Mouse (Mus musculus) small intestine, adult 2 months (tissue): Measurements from ENCODE around the gene Gsdme. TPM values are rescaled to one million over a fixed set of nuclear protein-coding genes. Genes with fewer than 3 reads are reported as not detected.

Experiments
- H3K27ac ChIP-seq: fragments of 200-500 bp; 2 replicates; pipeline ENCODE4 v1.5.1; 2012; ENCODE audit warnings: low read depth, low read length, control low read depth, inconsistent platforms; ENCODE audit not compliant: insufficient read depth
- H3K27me3 ChIP-seq: fragments of 200-500 bp; 2 replicates; pipeline ENCODE4 v1.6.1; 2012; ENCODE audit warnings: mild to moderate bottlenecking, moderate library complexity, low read length, inconsistent platforms; ENCODE audit not compliant: control insufficient read depth, insufficient read depth
- H3K36me3 ChIP-seq: fragments of 200-500 bp; 2 replicates; pipeline ENCODE4 v1.6.1; 2012; ENCODE audit warnings: mild to moderate bottlenecking, low read length, control low read depth, inconsistent platforms; ENCODE audit not compliant: control insufficient read depth, insufficient read depth
- H3K4me1 ChIP-seq: fragments of 200-500 bp; 2 replicates; pipeline ENCODE4 v1.6.1; 2012; ENCODE audit warnings: low read length, inconsistent platforms, mixed read lengths; ENCODE audit not compliant: control insufficient read depth, insufficient read depth, insufficient read length
- H3K4me3 ChIP-seq: fragments of 200-500 bp; 2 replicates; pipeline ENCODE4 v1.5.1; 2012; ENCODE audit warnings: low read depth, mild to moderate bottlenecking, control low read depth, inconsistent platforms, low read length, moderate library complexity
- CTCF ChIP-seq: fragments of 200-500 bp; IDR thresholded peaks from 2 replicates; pipeline ENCODE4 v1.5.1; 2012; ENCODE audit warnings: low read depth, mild to moderate bottlenecking, control low read depth, inconsistent platforms, low read length, moderate library complexity, mixed read lengths; ENCODE audit not compliant: insufficient replicate concordance, insufficient read length; ENCODE audit errors: extremely low read depth
- POLR2A ChIP-seq: fragments of 200-500 bp; IDR thresholded peaks from 2 replicates; pipeline ENCODE4 v1.6.1; 2012; ENCODE audit warnings: low read depth, mild to moderate bottlenecking, control low read depth, inconsistent platforms, low read length, moderate library complexity
- WGBS: fragments of 180-500 bp; shearing (Covaris S2); methylation state at CpG from one replicate; pipeline ENCODE4 v1.1.7; 2018; 5-methylcytosine and 5-hydroxymethylcytosine counted together
- polyA plus RNA-seq: library from polyadenylated mRNA; depleted of rRNA; stranded (reverse); fragments of >200 nt; gene quantifications from 2 replicates; pipeline ENCODE4 v1.2.3, GENCODE M21; 2012

Gsdme gene
- polyA plus RNA-seq, 1 experiment = 27.8 TPM

- H3K4me1 ChIP-seq = peaks cover 14% of the 10 kb centered on the region
- WGBS = 60% methylated on average over 2 of the region's 2 CpGs
- H3K4me3 ChIP-seq = no peak overlapping the region
- H3K27me3 ChIP-seq = no peaks in the 10 kb centered on the region
- no peak overlapping the region for H3K27ac ChIP-seq
- no peak for TF ChIP-seq CTCF
- TF ChIP-seq POLR2A = no peak
- H3K36me3 ChIP-seq = peaks cover 8% of the 10 kb centered on the region; the same call in 1 of the 2 replicates
These were observed 16.3 kb downstream of the Gsdme start for GRCm38 (mm10) chr6:50247356-50247755.

- Histone ChIP-seq H3K27ac (peak overlapping the region; percentile 36), H3K4me1 (peaks cover 11% of the 10 kb centered on the region; the same call in 1 of the 2 replicates), H3K4me3 (no peak overlapping the region), H3K36me3 (peaks cover 8% of the 10 kb centered on the region; the same call in 1 of the 2 replicates), H3K27me3 (no peaks in the 10 kb centered on the region)
- WGBS = 85% methylated on average over 4 of the region's 4 CpGs
- TF ChIP-seq POLR2A (no peak), CTCF (no peak)
These were observed 18.7 kb downstream of the Gsdme start for GRCm38 (mm10) chr6:50244967-50245366.

GRCm38 (mm10) chr6:50244126-50244525 is 19.5 kb downstream of the Gsdme start:
- Histone ChIP-seq H3K36me3 (peaks cover 5% of the 10 kb centered on the region; the same call in 1 of the 2 replicates), H3K27ac (peak overlapping the region; percentile 36), H3K4me3 (no peak overlapping the region), H3K4me1 (peaks cover 11% of the 10 kb centered on the region; the same call in 1 of the 2 replicates), H3K27me3 (no peaks in the 10 kb centered on the region)
- TF ChIP-seq POLR2A = no peak
- no peak for TF ChIP-seq CTCF
- WGBS = 39% methylated on average over 4 of the region's 4 CpGs

- Histone ChIP-seq H3K27ac (no peak overlapping the region), H3K27me3 (no peaks in the 10 kb centered on the region), H3K36me3 (peaks cover 5% of the 10 kb centered on the region; the same call in 1 of the 2 replicates), H3K4me1 (peaks cover 10% of the 10 kb centered on the region; the same call in 1 of the 2 replicates), H3K4me3 (no peak overlapping the region)
- 71% methylated on average over 5 of the region's 5 CpGs for WGBS
- TF ChIP-seq POLR2A (no peak), CTCF (no peak)
These were observed 23.2 kb downstream of the Gsdme start for GRCm38 (mm10) chr6:50240437-50240836.

- Histone ChIP-seq H3K27ac (no peak overlapping the region), H3K4me3 (no peak overlapping the region), H3K4me1 (peaks cover 7% of the 10 kb centered on the region; the same call in 1 of the 2 replicates), H3K36me3 (peaks cover 4% of the 10 kb centered on the region; the same call in 1 of the 2 replicates), H3K27me3 (no peaks in the 10 kb centered on the region)
- WGBS = 88% methylated on average over 2 of the region's 2 CpGs
- TF ChIP-seq POLR2A = no peak
- TF ChIP-seq CTCF = no peak
These were observed 23.8 kb downstream of the Gsdme start for GRCm38 (mm10) chr6:50239902-50240301.

GRCm38 (mm10) chr6:50237963-50238362 is 25.7 kb downstream of the Gsdme start:
- H3K27me3 ChIP-seq = no peaks in the 10 kb centered on the region
- H3K4me3 ChIP-seq = no peak overlapping the region
- TF ChIP-seq CTCF (no peak), POLR2A (no peak)
- no peaks in the 10 kb centered on the region; the same call in 1 of the 2 replicates for H3K4me1 ChIP-seq
- no peak overlapping the region for H3K27ac ChIP-seq
- 76% methylated on average over 2 of the region's 2 CpGs for WGBS
- 0 out of 2 replicates have a peak, but pooled peaks cover 2% of the 10 kb centered on the region for H3K36me3 ChIP-seq

- 26% methylated on average over 1 of the region's 1 CpGs for WGBS
- Histone ChIP-seq H3K4me1 (no peaks in the 10 kb centered on the region), H3K4me3 (no peak overlapping the region), H3K27me3 (no peaks in the 10 kb centered on the region), H3K27ac (no peak overlapping the region), H3K36me3 (no peaks in the 10 kb centered on the region)
- TF ChIP-seq CTCF (no peak), POLR2A (no peak)
These were observed 30.7 kb downstream of the Gsdme start for GRCm38 (mm10) chr6:50232984-50233383.

GRCm38 (mm10) chr6:50231288-50231687 is 32.4 kb downstream of the Gsdme start:
- Histone ChIP-seq H3K4me3 (no peak overlapping the region), H3K4me1 (no peaks in the 10 kb centered on the region), H3K36me3 (no peaks in the 10 kb centered on the region; the same call in 1 of the 2 replicates), H3K27me3 (no peaks in the 10 kb centered on the region), H3K27ac (no peak overlapping the region)
- WGBS = 92% methylated on average over 5 of the region's 5 CpGs
- TF ChIP-seq POLR2A (no peak), CTCF (no peak)
